Mouse (Mus musculus) MEL (cell line): ENCODE data around the gene Mmel1. TPM values are rescaled to one million over a fixed set of nuclear protein-coding genes. Genes with fewer than 3 reads are reported as not detected.

Experiments used
- DNase-seq: peaks from one replicate; pipeline ENCODE4 v3.0.0; 2011; ENCODE audit warnings: low read depth, low spot score
- H3K27ac ChIP-seq: 2 replicates; pipeline ENCODE4 v1.5.1; 2012; ENCODE audit warnings: low read depth, mild to moderate bottlenecking, control low read depth, low read length, moderate library complexity; ENCODE audit not compliant: control insufficient read depth
- H3K27me3 ChIP-seq, 2 experiments: fragments of 150-350 bp in 1 of 2; sonication (generic) in 1 of 2; 2 replicates each; pipeline ENCODE4 v1.6.1; 2012; ENCODE audit warnings: low read length in 2 of 2, mild to moderate bottlenecking in 2 of 2, improper control_type of control experiment in 1 of 2, moderate library complexity in 1 of 2; ENCODE audit not compliant: insufficient read depth in 2 of 2, control insufficient read depth in 1 of 2
- H3K36me3 ChIP-seq, 2 experiments: 2 replicates each; pipeline ENCODE4 v1.6.1; 2012 to 2014; ENCODE audit warnings: low read length in 2 of 2, improper control_type of control experiment in 1 of 2, inconsistent platforms in 1 of 2, mild to moderate bottlenecking in 1 of 2; ENCODE audit not compliant: insufficient read depth in 2 of 2, control insufficient read depth in 1 of 2
- H3K4me1 ChIP-seq, 2 experiments: fragments of 150-350 bp in 1 of 2; sonication (generic) in 1 of 2; 2 replicates each; pipeline ENCODE4 v1.6.1; 2012; ENCODE audit warnings: low read length in 2 of 2, improper control_type of control experiment in 1 of 2, mild to moderate bottlenecking in 1 of 2; ENCODE audit not compliant: insufficient read depth in 2 of 2, control insufficient read depth in 1 of 2
- H3K4me3 ChIP-seq, 2 experiments: fragments of 150-350 bp in 1 of 2; sonication (generic) in 1 of 2; 2 replicates each; pipeline ENCODE4 v1.5.1; 2012; ENCODE audit warnings: low read depth in 2 of 2, low read length in 2 of 2, mild to moderate bottlenecking in 2 of 2, moderate library complexity in 2 of 2, control low read depth in 1 of 2, improper control_type of control experiment in 1 of 2; ENCODE audit not compliant: control insufficient read depth in 1 of 2, insufficient read depth in 1 of 2
- H3K79me2 ChIP-seq: 2 replicates; pipeline ENCODE4 v1.6.1; 2012; ENCODE audit warnings: mild to moderate bottlenecking, low read length, moderate library complexity; ENCODE audit not compliant: control insufficient read depth, poor library complexity, insufficient read depth
- H3K9ac ChIP-seq: 2 replicates; pipeline ENCODE4 v1.6.1; 2012; ENCODE audit warnings: low read depth, mild to moderate bottlenecking, control low read depth, low read length, moderate library complexity; ENCODE audit not compliant: control insufficient read depth, poor library complexity, severe bottlenecking
- H3K9me3 ChIP-seq: fragments of 150-350 bp; sonication (generic); replicated peaks from 2 replicates; pipeline ENCODE4 v1.6.1; 2012; ENCODE audit warnings: mild to moderate bottlenecking, low read length, improper control_type of control experiment, moderate library complexity; ENCODE audit not compliant: insufficient read depth
- BHLHE40 ChIP-seq: IDR thresholded peaks from 2 replicates; pipeline ENCODE4 v1.6.1; 2012; ENCODE audit warnings: low read depth, mild to moderate bottlenecking, inconsistent platforms, low read length, improper control_type of control experiment, borderline replicate concordance
- CHD1 ChIP-seq: IDR thresholded peaks from 2 replicates; pipeline ENCODE4 v1.6.1; 2012; ENCODE audit warnings: low read depth, mild to moderate bottlenecking, inconsistent platforms, low read length, improper control_type of control experiment
- CHD2 ChIP-seq: IDR thresholded peaks from 2 replicates; pipeline ENCODE4 v1.6.1; 2011; ENCODE audit warnings: low read length, improper control_type of control experiment
- E2F4 ChIP-seq: IDR thresholded peaks from 2 replicates; pipeline ENCODE4 v1.6.1; 2011; ENCODE audit warnings: low read depth, low read length, improper control_type of control experiment, borderline replicate concordance
- EP300 ChIP-seq, 2 experiments: IDR thresholded peaks; 2 replicates each; pipeline ENCODE4 v1.6.1; 2011; ENCODE audit warnings: improper control_type of control experiment in 2 of 2, low read length in 2 of 2, low read depth in 1 of 2, mild to moderate bottlenecking in 1 of 2
- ETS1 ChIP-seq: IDR thresholded peaks from 2 replicates; pipeline ENCODE4 v1.6.1; 2012; ENCODE audit warnings: low read depth, mild to moderate bottlenecking, inconsistent platforms, low read length, improper control_type of control experiment, moderate library complexity
- GABPA ChIP-seq: IDR thresholded peaks from 2 replicates; pipeline ENCODE4 v1.6.1; 2012; ENCODE audit warnings: low read depth, mild to moderate bottlenecking, inconsistent platforms, low read length, improper control_type of control experiment, moderate library complexity
- HCFC1 ChIP-seq: IDR thresholded peaks from 2 replicates; pipeline ENCODE4 v1.6.1; 2012; ENCODE audit warnings: low read depth, mild to moderate bottlenecking, inconsistent platforms, low read length, improper control_type of control experiment, moderate library complexity
- KAT2A ChIP-seq: conservative IDR thresholded peaks from 2 replicates; pipeline ENCODE4 v1.6.1; 2012; ENCODE audit warnings: low read depth, low read length, improper control_type of control experiment, inconsistent platforms
- MAFK ChIP-seq: IDR thresholded peaks from 2 replicates; pipeline ENCODE4 v1.6.1; 2011; ENCODE audit warnings: low read depth, mild to moderate bottlenecking, low read length, improper control_type of control experiment, borderline replicate concordance
- MAX ChIP-seq: IDR thresholded peaks from 2 replicates; pipeline ENCODE4 v1.6.1; 2011; ENCODE audit warnings: low read length, improper control_type of control experiment
- MAZ ChIP-seq: IDR thresholded peaks from 2 replicates; pipeline ENCODE4 v1.6.1; 2012; ENCODE audit warnings: low read depth, mild to moderate bottlenecking, inconsistent platforms, low read length, improper control_type of control experiment
- MEF2A ChIP-seq: IDR thresholded peaks from 2 replicates; pipeline ENCODE4 v1.6.1; 2014; ENCODE audit warnings: low read depth, mild to moderate bottlenecking, inconsistent platforms, low read length, improper control_type of control experiment; ENCODE audit not compliant: poor library complexity, insufficient replicate concordance, severe bottlenecking; ENCODE audit errors: extremely low read depth
- MYC ChIP-seq: IDR thresholded peaks from 2 replicates; pipeline ENCODE4 v1.6.1; 2011; ENCODE audit warnings: low read depth, mild to moderate bottlenecking, low read length, improper control_type of control experiment, moderate library complexity
- NELFE ChIP-seq: IDR thresholded peaks from 2 replicates; pipeline ENCODE4 v1.6.1; 2011; ENCODE audit warnings: low read depth, low read length, improper control_type of control experiment
- POLR2AphosphoS5 ChIP-seq: IDR thresholded peaks from 2 replicates; pipeline ENCODE4 v1.6.1; 2012; ENCODE audit warnings: low read depth, borderline replicate concordance, mild to moderate bottlenecking, inconsistent platforms, low read length, moderate library complexity, mixed read lengths
- RAD21 ChIP-seq: IDR thresholded peaks from 2 replicates; pipeline ENCODE4 v1.6.1; 2011; ENCODE audit warnings: mild to moderate bottlenecking, low read depth, low read length, improper control_type of control experiment
- TCF12 ChIP-seq: IDR thresholded peaks from 2 replicates; pipeline ENCODE4 v1.6.1; 2014; ENCODE audit warnings: low read depth, mild to moderate bottlenecking, inconsistent platforms, low read length, improper control_type of control experiment, moderate library complexity
- USF1 ChIP-seq: IDR thresholded peaks from 2 replicates; pipeline ENCODE4 v1.6.1; 2014; ENCODE audit warnings: low read depth, mild to moderate bottlenecking, inconsistent platforms, low read length, improper control_type of control experiment, moderate library complexity
- ZC3H11A ChIP-seq: IDR thresholded peaks from 2 replicates; pipeline ENCODE4 v1.6.1; 2012; ENCODE audit warnings: low read depth, mild to moderate bottlenecking, inconsistent platforms, low read length, improper control_type of control experiment
- ZMIZ1 ChIP-seq: IDR thresholded peaks from 2 replicates; pipeline ENCODE4 v1.6.1; 2012; ENCODE audit warnings: low read depth, mild to moderate bottlenecking, inconsistent platforms, low read length, improper control_type of control experiment, moderate library complexity
- polyA plus RNA-seq, 2 experiments: library from polyadenylated mRNA; stranded (reverse) in 1 of 2; unstranded in 1 of 2; fragments of >175 nt in 1 of 2; fragments of >200 nt in 1 of 2; gene quantifications; 2 replicates each; pipeline versions ENCODE4 v1.2.1 to v1.2.4; 2012; ENCODE audit warnings: low replicate concordance in 2 of 2, low read depth in 1 of 2; ENCODE audit not compliant: insufficient read length in 2 of 2, insufficient read depth in 1 of 2, missing spikeins in 1 of 2
- total RNA-seq: library from RNA; depleted of rRNA; stranded (reverse); fragments of 300-350 nt; gene quantifications from 2 replicates; pipeline ENCODE4 v1.2.3, GENCODE M21; 2012

Gene Mmel1
- total and polyA plus RNA-seq, 3 experiments: 0.07 to 0.08 TPM; not detected in 1

GRCm38 (mm10) chr4:154831915-154832573 is 37.3 kb upstream of the Mmel1 start:
- TF ChIP-seq POLR2AphosphoS5 (no peak), MYC (no peak), BHLHE40 (no peak), MAZ (no peak), MAX (no peak), CHD2 (no peak), ETS1 (no peak), HCFC1 (no peak), ZMIZ1 (no peak), MEF2A (no peak), CHD1 (no peak), NELFE (no peak), MAFK (no peak), E2F4 (no peak), GABPA (no peak)
- no peak for DNase-seq
- H3K4me3 ChIP-seq: no peak overlapping the region
- no peaks in the 10 kb centered on the region for H3K4me1 ChIP-seq
- H3K79me2 ChIP-seq: no peaks in the 10 kb centered on the region
- H3K36me3 ChIP-seq: no peaks in the 10 kb centered on the region
- H3K27me3 ChIP-seq: no peaks in the 10 kb centered on the region
- H3K27ac ChIP-seq: no peak overlapping the region
- no peaks in the 10 kb centered on the region for H3K9me3 ChIP-seq
- no peak overlapping the region for H3K9ac ChIP-seq

- H3K9me3 ChIP-seq: no peaks in the 10 kb centered on the region
- H3K79me2 ChIP-seq: no peaks in the 10 kb centered on the region
- H3K27me3 ChIP-seq: no peaks in the 10 kb centered on the region
- DNase-seq: no peak
- H3K4me3 ChIP-seq: no peak overlapping the region
- no peak overlapping the region for H3K27ac ChIP-seq
- no peak overlapping the region for H3K9ac ChIP-seq
- no peaks in the 10 kb centered on the region for H3K36me3 ChIP-seq
- H3K4me1 ChIP-seq: no peaks in the 10 kb centered on the region
- TF ChIP-seq NELFE: no peak
- no peak for TF ChIP-seq KAT2A
- TF ChIP-seq ETS1: no peak
- TF ChIP-seq USF1: no peak
- no peak for TF ChIP-seq EP300 (IDR thresholded peaks at IDR 0.05; ENCODE audit: low read depth in 1 of 2, low read length in 2 of 2)
- no peak for TF ChIP-seq RAD21
- no peak for TF ChIP-seq ZC3H11A
- TF ChIP-seq TCF12: no peak
- no peak for TF ChIP-seq POLR2AphosphoS5
- TF ChIP-seq MYC: no peak
These were observed 33.0 kb upstream of the Mmel1 start for GRCm38 (mm10) chr4:154836183-154836915.
